Mouse (Mus musculus) ES-CJ7 (cell line): ENCODE data around the gene Tsc22d2.

Source experiments
- DNase-seq: peaks from one replicate; pipeline ENCODE4 v3.0.0; 2011; ENCODE audit warnings: low read depth, low spot score

Gene Tsc22d2

GRCm38 (mm10) chr3:58414234-58414938, at the start of gene Tsc22d2:
TSS of gene Tsc22d2 (plus strand) at chr3:58414715.
- peak; percentile 86 for DNase-seq

GRCm38 (mm10) chr3:58366756-58367155, 47.8 kb upstream of the Tsc22d2 start:
- no peak for DNase-seq

- no peak for DNase-seq
Measured at GRCm38 (mm10) chr3:58370811-58371210, 43.7 kb upstream of the Tsc22d2 start.

GRCm38 (mm10) chr3:58372066-58372904, 42.2 kb upstream of the Tsc22d2 start:
- peak; percentile 61 for DNase-seq

GRCm38 (mm10) chr3:58372905-58373208, 41.7 kb upstream of the Tsc22d2 start:
- no peak for DNase-seq

- DNase-seq, result no peak
Measured at GRCm38 (mm10) chr3:58374281-58374680, 40.2 kb upstream of the Tsc22d2 start.

- no peak for DNase-seq
Measured at GRCm38 (mm10) chr3:58376713-58377112, 37.8 kb upstream of the Tsc22d2 start.

- peak; percentile 13 for DNase-seq
Measured at GRCm38 (mm10) chr3:58377589-58378134, 36.9 kb upstream of the Tsc22d2 start.

GRCm38 (mm10) chr3:58382676-58383075, 31.8 kb upstream of the Tsc22d2 start:
- DNase-seq, result no peak

- DNase-seq, result no peak
Measured at GRCm38 (mm10) chr3:58385060-58385459, 29.5 kb upstream of the Tsc22d2 start.

GRCm38 (mm10) chr3:58388731-58389130, 25.8 kb upstream of the Tsc22d2 start:
- no peak for DNase-seq

- no peak for DNase-seq
Measured at GRCm38 (mm10) chr3:58398541-58398940, 16.0 kb upstream of the Tsc22d2 start.

GRCm38 (mm10) chr3:58399931-58400330, 14.6 kb upstream of the Tsc22d2 start:
- DNase-seq, result no peak

- no peak for DNase-seq
Measured at GRCm38 (mm10) chr3:58411669-58412068, 2.8 kb upstream of the Tsc22d2 start.

GRCm38 (mm10) chr3:58413671-58414070, 844 bp upstream of the Tsc22d2 start:
- peak; percentile 28 for DNase-seq

- DNase-seq, result no peak
Measured at GRCm38 (mm10) chr3:58414986-58415883, 720 bp downstream of the Tsc22d2 start.

- peak; percentile 51 for DNase-seq
Measured at GRCm38 (mm10) chr3:58415884-58416725, 1.6 kb downstream of the Tsc22d2 start.

GRCm38 (mm10) chr3:58416726-58417437, 2.4 kb downstream of the Tsc22d2 start:
- DNase-seq, result peak; percentile 19

GRCm38 (mm10) chr3:58418724-58419705, 4.5 kb downstream of the Tsc22d2 start:
- DNase-seq, result no peak
